Mouse (Mus musculus) stomach, embryonic 15.5 days (tissue): Measurements from ENCODE around the gene Bmp7. TPM values are rescaled to one million over a fixed set of nuclear protein-coding genes. Genes with fewer than 3 reads are reported as not detected.
A peak's percentile ranks its signal among the peaks of the same experiment; 100 is the strongest.

Source experiments
- ATAC-seq: fragments of 200-750 bp; cut with Nextera tagmentation; 2 replicates; pipeline ENCODE4 v1.8.0; 2017; ENCODE audit warnings: low read depth, moderate number of reproducible peaks, moderate TSS enrichment; ENCODE audit not compliant: insufficient read depth, low FRiP score
- H3K27ac ChIP-seq: fragments of 300-500 bp; sonication (generic); 2 replicates; pipeline ENCODE4 v1.5.1; 2015; ENCODE audit warnings: mild to moderate bottlenecking, inconsistent platforms
- H3K27me3 ChIP-seq: fragments of 300-500 bp; sonication (generic); replicated peaks from 2 replicates; pipeline ENCODE4 v1.6.1; 2015; ENCODE audit warnings: inconsistent platforms
- H3K36me3 ChIP-seq: fragments of 300-500 bp; sonication (generic); 2 replicates; pipeline ENCODE4 v1.6.1; 2015; ENCODE audit warnings: inconsistent platforms
- H3K4me1 ChIP-seq: fragments of 300-500 bp; sonication (generic); 2 replicates; pipeline ENCODE4 v1.6.1; 2015; ENCODE audit warnings: inconsistent platforms
- H3K4me2 ChIP-seq: fragments of 300-500 bp; sonication (generic); 2 replicates; pipeline ENCODE4 v1.6.1; 2015; ENCODE audit warnings: mild to moderate bottlenecking, inconsistent platforms
- H3K4me3 ChIP-seq: fragments of 300-500 bp; sonication (generic); replicated peaks from 2 replicates; pipeline ENCODE4 v1.5.1; 2015; ENCODE audit warnings: inconsistent platforms
- H3K9ac ChIP-seq: fragments of 300-500 bp; sonication (generic); 2 replicates; pipeline ENCODE4 v1.6.1; 2015; ENCODE audit warnings: inconsistent platforms
- H3K9me3 ChIP-seq: fragments of 300-500 bp; sonication (generic); 2 replicates; pipeline ENCODE4 v1.6.1; 2016; ENCODE audit warnings: inconsistent platforms
- WGBS: fragments of 180-500 bp; shearing (Covaris S2); methylation state at CpG from one replicate; pipeline ENCODE4 v1.1.7; 2015; 5-methylcytosine and 5-hydroxymethylcytosine counted together
- polyA plus RNA-seq: library from polyadenylated mRNA; unstranded; fragments of >200 nt; fragmentation: Nextera tagmentation; extraction: Ambion mirVana; gene quantifications from 2 replicates; pipeline ENCODE4 v1.2.1, GENCODE M21; 2015

Bmp7 gene
- polyA plus RNA-seq, 1 experiment from 2014 or later: 22.9 TPM

- Histone ChIP-seq H3K4me3 (no peak overlapping the region), H3K9ac (no peak overlapping the region), H3K4me1 (no peaks in the 10 kb centered on the region), H3K36me3 (no peaks in the 10 kb centered on the region), H3K27me3 (no peaks in the 10 kb centered on the region), H3K9me3 (no peaks in the 10 kb centered on the region), H3K4me2 (no peak overlapping the region), H3K27ac (no peak overlapping the region)
- 86% methylated on average over 5 of the region's 5 CpGs for WGBS
- ATAC-seq: no peak
These were observed 26.4 kb upstream of the Bmp7 start for GRCm38 (mm10) chr2:172966480-172966879.

- Histone ChIP-seq H3K9me3 (no peaks in the 10 kb centered on the region), H3K36me3 (no peaks in the 10 kb centered on the region), H3K27ac (no peak overlapping the region), H3K4me3 (no peak overlapping the region), H3K9ac (no peak overlapping the region), H3K4me1 (0 out of 2 replicates have a peak, but pooled peaks cover 2% of the 10 kb centered on the region), H3K27me3 (no peaks in the 10 kb centered on the region), H3K4me2 (no peak overlapping the region)
- 26% methylated on average over 11 of the region's 11 CpGs for WGBS
- no peak for ATAC-seq
These were observed 25.1 kb upstream of the Bmp7 start for GRCm38 (mm10) chr2:172965249-172965648.

GRCm38 (mm10) chr2:172961211-172961610 lies 21.1 kb upstream of the Bmp7 start:
- Histone ChIP-seq H3K9ac (no peak overlapping the region), H3K4me3 (no peak overlapping the region), H3K4me1 (0 out of 2 replicates have a peak, but pooled peaks cover 2% of the 10 kb centered on the region), H3K36me3 (no peaks in the 10 kb centered on the region), H3K4me2 (no peak overlapping the region), H3K27ac (no peak overlapping the region), H3K9me3 (no peaks in the 10 kb centered on the region), H3K27me3 (no peaks in the 10 kb centered on the region)
- ATAC-seq: no peak
- 58% methylated on average over 6 of the region's 6 CpGs for WGBS

GRCm38 (mm10) chr2:172960350-172960749 lies 20.2 kb upstream of the Bmp7 start:
- Histone ChIP-seq H3K9me3 (no peaks in the 10 kb centered on the region), H3K27me3 (no peaks in the 10 kb centered on the region), H3K4me1 (0 out of 2 replicates have a peak, but pooled peaks cover 2% of the 10 kb centered on the region), H3K9ac (no peak overlapping the region), H3K4me2 (no peak overlapping the region), H3K27ac (no peak overlapping the region), H3K4me3 (no peak overlapping the region), H3K36me3 (no peaks in the 10 kb centered on the region)
- no peak for ATAC-seq
- 82% methylated on average over 3 of the region's 3 CpGs for WGBS

- Histone ChIP-seq H3K27ac (no peak overlapping the region), H3K4me2 (no peak overlapping the region), H3K9ac (no peak overlapping the region), H3K4me3 (no peak overlapping the region), H3K27me3 (no peaks in the 10 kb centered on the region), H3K36me3 (no peaks in the 10 kb centered on the region), H3K4me1 (0 out of 2 replicates have a peak, but pooled peaks cover 2% of the 10 kb centered on the region), H3K9me3 (no peaks in the 10 kb centered on the region)
- 0 out of 2 replicates have a peak, but pooled peaks have one; percentile 31 for ATAC-seq
- 49% methylated on average over 13 of the region's 13 CpGs for WGBS
These were observed 19.1 kb upstream of the Bmp7 start for GRCm38 (mm10) chr2:172959006-172959768.

DNA sequence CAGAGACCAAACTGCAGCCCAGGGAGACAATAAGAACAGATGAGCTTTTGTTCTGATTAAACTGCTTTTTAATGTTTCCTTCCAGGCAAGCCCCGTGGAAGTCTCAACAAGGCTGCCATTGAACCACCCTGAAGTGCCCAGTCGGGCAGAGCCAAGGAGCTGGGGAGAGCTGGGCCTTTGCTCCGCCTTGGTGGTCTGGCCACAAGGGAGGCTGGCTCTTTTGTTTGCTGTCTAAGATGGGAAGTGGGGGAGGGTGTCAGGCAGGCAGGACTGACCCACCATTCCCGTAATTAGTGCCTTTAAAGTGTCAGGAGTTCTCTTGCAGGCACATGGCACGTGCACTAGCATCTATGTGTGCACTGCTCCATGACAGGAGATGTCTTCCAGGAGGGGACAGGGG lies 18.5 kb upstream of the Bmp7 start:
- Histone ChIP-seq H3K4me1 (0 out of 2 replicates have a peak, but pooled peaks cover 2% of the 10 kb centered on the region), H3K27ac (no peak overlapping the region)
- 29% methylated on average over 5 of the region's 5 CpGs for WGBS

GRCm38 (mm10) chr2:172951976-172952375 lies 11.9 kb upstream of the Bmp7 start:
- Histone ChIP-seq H3K9ac (no peak overlapping the region), H3K27ac (no peak overlapping the region), H3K4me1 (no peaks in the 10 kb centered on the region), H3K4me2 (no peak overlapping the region), H3K36me3 (no peaks in the 10 kb centered on the region), H3K27me3 (no peaks in the 10 kb centered on the region), H3K4me3 (no peak overlapping the region), H3K9me3 (no peaks in the 10 kb centered on the region)
- WGBS: 74% methylated on average over 2 of the region's 2 CpGs
- ATAC-seq: no peak

More for the DNA sequence above, 18.5 kb upstream of the Bmp7 start:
- no peak for ATAC-seq
- Histone ChIP-seq H3K9me3 (no peaks in the 10 kb centered on the region), H3K36me3 (no peaks in the 10 kb centered on the region), H3K4me2 (no peak overlapping the region), H3K9ac (no peak overlapping the region), H3K4me3 (no peak overlapping the region), H3K27me3 (no peaks in the 10 kb centered on the region)

DNA sequence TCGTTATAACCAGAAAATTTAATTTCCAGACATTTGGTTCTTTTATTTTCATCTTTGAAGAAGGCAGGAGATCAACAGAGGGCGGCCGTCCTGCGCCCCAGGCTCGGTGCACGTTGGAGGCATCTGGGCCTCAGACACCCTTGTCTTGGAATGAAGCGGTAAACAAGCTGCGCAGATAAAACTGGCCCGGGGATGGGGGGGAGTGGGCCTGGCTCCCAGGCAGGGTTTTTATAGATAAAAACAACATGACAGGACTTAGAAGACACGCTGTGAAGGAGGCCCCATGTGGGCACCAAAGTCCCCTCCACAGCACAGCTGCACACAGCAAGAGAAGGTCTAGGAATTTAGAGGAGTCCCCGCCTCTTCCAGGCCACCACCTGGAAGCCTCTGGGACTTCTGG lies 10.6 kb upstream of the Bmp7 start:
- Histone ChIP-seq H3K36me3 (no peaks in the 10 kb centered on the region), H3K9ac (no peak overlapping the region), H3K4me3 (no peak overlapping the region), H3K9me3 (no peaks in the 10 kb centered on the region), H3K4me1 (no peaks in the 10 kb centered on the region), H3K4me2 (no peak overlapping the region), H3K27ac (no peak overlapping the region), H3K27me3 (no peaks in the 10 kb centered on the region)
- 27% methylated on average over 11 of the region's 11 CpGs for WGBS
- ATAC-seq: no peak

DNA sequence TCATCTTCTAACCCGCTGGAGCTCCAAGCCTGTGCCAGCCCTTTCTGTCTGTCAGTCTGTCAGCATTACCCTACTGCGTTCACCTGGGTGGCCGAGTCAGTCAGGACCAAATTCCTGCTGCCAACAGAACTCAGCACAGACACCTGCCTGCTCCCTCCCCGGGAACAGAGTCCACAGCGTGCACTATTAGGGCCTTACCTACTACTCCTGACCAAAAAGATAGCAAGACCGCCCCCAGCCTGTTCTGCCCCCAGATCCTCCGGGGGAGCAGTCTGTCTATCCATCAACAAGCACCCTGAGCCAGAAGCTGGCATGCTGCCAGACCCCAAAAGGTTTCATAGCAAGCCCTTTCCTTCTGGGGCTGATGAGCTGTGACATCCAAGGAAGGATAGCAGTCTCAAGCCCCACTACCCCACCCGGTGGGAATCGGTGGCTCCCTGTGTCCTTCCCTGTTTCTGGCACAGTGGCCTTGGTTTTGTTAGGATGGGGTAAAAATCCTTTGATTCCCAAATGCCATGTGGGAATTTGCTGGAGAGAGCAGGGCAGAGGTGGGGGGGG lies 10.1 kb upstream of the Bmp7 start:
- Histone ChIP-seq H3K4me2 (no peak overlapping the region), H3K9ac (no peak overlapping the region), H3K9me3 (no peaks in the 10 kb centered on the region), H3K4me1 (no peaks in the 10 kb centered on the region), H3K36me3 (no peaks in the 10 kb centered on the region), H3K27me3 (no peaks in the 10 kb centered on the region), H3K27ac (no peak overlapping the region), H3K4me3 (no peak overlapping the region)
- WGBS: 67% methylated on average over 9 of the region's 9 CpGs
- 0 out of 2 replicates have a peak, but pooled peaks have one; percentile 28 for ATAC-seq

DNA sequence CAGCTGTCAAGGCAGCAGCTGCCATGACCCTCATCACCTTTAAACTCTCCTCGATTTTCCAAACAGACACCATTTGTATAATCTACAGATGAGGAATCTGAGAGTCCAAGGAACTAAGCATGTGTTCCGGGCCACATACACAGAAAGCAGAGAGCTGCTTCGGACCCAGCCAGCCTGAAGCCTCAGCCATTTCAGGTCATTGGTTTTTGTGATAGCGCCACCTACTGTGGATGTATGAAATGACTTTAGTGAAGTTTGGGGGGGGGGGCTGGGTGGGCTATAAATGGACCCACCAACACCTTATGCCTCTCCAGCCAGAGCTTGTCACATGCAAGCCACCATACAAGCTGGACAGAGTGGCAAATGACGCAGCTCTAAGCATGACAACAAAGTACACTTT lies 8.9 kb upstream of the Bmp7 start:
- ATAC-seq: no peak
- Histone ChIP-seq H3K9me3 (no peaks in the 10 kb centered on the region), H3K36me3 (no peaks in the 10 kb centered on the region), H3K4me3 (no peak overlapping the region), H3K4me2 (no peak overlapping the region), H3K9ac (no peak overlapping the region), H3K27me3 (no peaks in the 10 kb centered on the region), H3K4me1 (no peaks in the 10 kb centered on the region), H3K27ac (no peak overlapping the region)
- 34% methylated on average over 5 of the region's 5 CpGs for WGBS

GRCm38 (mm10) chr2:172940799-172941163 lies 660 bp upstream of the Bmp7 start:
- H3K9me3 ChIP-seq: no peaks in the 10 kb centered on the region
- H3K4me3 ChIP-seq: peak overlapping the region; percentile 65
- no peaks in the 10 kb centered on the region; the same call in 1 of the 2 replicates for H3K27me3 ChIP-seq
- ATAC-seq: no peak
- peaks cover 28% of the 10 kb centered on the region for H3K4me1 ChIP-seq
- no peaks in the 10 kb centered on the region for H3K36me3 ChIP-seq
- no peak overlapping the region; the same call in 1 of the 2 replicates for H3K9ac ChIP-seq
- H3K4me2 ChIP-seq: peak overlapping the region; percentile 99
- peak overlapping the region; percentile 85; the same call in 1 of the 2 replicates for H3K27ac ChIP-seq
- WGBS: 2% methylated on average over 13 of the region's 13 CpGs

- Histone ChIP-seq H3K4me3 (peak overlapping the region; percentile 65), H3K9me3 (no peaks in the 10 kb centered on the region), H3K4me1 (peaks cover 40% of the 10 kb centered on the region), H3K4me2 (peak overlapping the region; percentile 99), H3K27me3 (no peaks in the 10 kb centered on the region; the same call in 1 of the 2 replicates), H3K9ac (peak overlapping the region; percentile 62), H3K27ac (peak overlapping the region; percentile 85), H3K36me3 (no peaks in the 10 kb centered on the region)
- peak; percentile 6; the same call in 1 of the 2 replicates for ATAC-seq
- WGBS: under 1% methylated on average over 26 of the region's 26 CpGs
These were observed 500 bp downstream of the Bmp7 start for GRCm38 (mm10) chr2:172939639-172940002.
